Mouse (Mus musculus) midbrain, postnatal 0 days (tissue): ENCODE measurements around the gene Hsph1. TPM values are rescaled to one million over a fixed set of nuclear protein-coding genes. Genes with fewer than 3 reads are reported as not detected.
A peak's percentile ranks its signal among the peaks of the same experiment; 100 is the strongest.

Experiments used
- ATAC-seq: fragments of 200-750 bp; cut with Nextera tagmentation; 2 replicates; pipeline ENCODE4 v1.8.0; 2017; ENCODE audit warnings: moderate number of reproducible peaks, mild to moderate bottlenecking, moderate TSS enrichment, moderate library complexity; ENCODE audit not compliant: low FRiP score
- DNase-seq: peaks from one replicate; pipeline ENCODE4 v3.0.0-alpha.2; 2015; ENCODE audit warnings: low spot score
- H3K27ac ChIP-seq: fragments of 300-500 bp; sonication (generic); 2 replicates; pipeline ENCODE4 v1.5.1; 2014; ENCODE audit warnings: low read depth, mild to moderate bottlenecking, low read length, mixed read lengths
- H3K27me3 ChIP-seq: fragments of 300-500 bp; sonication (generic); 2 replicates; pipeline ENCODE4 v1.6.1; 2014; ENCODE audit warnings: low read length, control low read depth, mixed read lengths; ENCODE audit not compliant: insufficient read depth
- H3K36me3 ChIP-seq: fragments of 300-500 bp; sonication (generic); 2 replicates; pipeline ENCODE4 v1.6.1; 2014; ENCODE audit warnings: low read length, control low read depth, mixed read lengths; ENCODE audit not compliant: insufficient read depth
- H3K4me1 ChIP-seq: fragments of 300-500 bp; sonication (generic); 2 replicates; pipeline ENCODE4 v1.6.1; 2014; ENCODE audit warnings: mild to moderate bottlenecking, control low read depth, antibody characterized with exemption, low read length, mixed read lengths; ENCODE audit not compliant: insufficient read depth
- H3K4me2 ChIP-seq: fragments of 300-500 bp; sonication (generic); 2 replicates; pipeline ENCODE4 v1.6.1; 2014; ENCODE audit warnings: low read depth, mild to moderate bottlenecking, low read length, mixed read lengths; ENCODE audit not compliant: poor library complexity, severe bottlenecking
- H3K4me3 ChIP-seq: fragments of 300-500 bp; sonication (generic); 2 replicates; pipeline ENCODE4 v1.5.1; 2014; ENCODE audit warnings: low read depth, mild to moderate bottlenecking, low read length, moderate library complexity
- H3K9ac ChIP-seq: fragments of 300-500 bp; sonication (generic); replicated peaks from 2 replicates; pipeline ENCODE4 v1.6.1; 2014; ENCODE audit warnings: mild to moderate bottlenecking, low read length, moderate library complexity, mixed read lengths; ENCODE audit not compliant: poor library complexity, severe bottlenecking
- H3K9me3 ChIP-seq: fragments of 300-500 bp; sonication (generic); 2 replicates; pipeline ENCODE4 v1.6.1; 2016; ENCODE audit warnings: low read length, control low read depth
- CTCF ChIP-seq: IDR thresholded peaks from 2 replicates; pipeline ENCODE4 v1.5.1; 2016; ENCODE audit warnings: antibody characterized with exemption, mild to moderate bottlenecking
- WGBS: fragments of 180-500 bp; shearing (Covaris S2); extraction: QIAGEN DNeasy Blood & Tissue Kit; methylation state at CpG from one replicate; pipeline ENCODE4 v1.1.7; 2014; 5-methylcytosine and 5-hydroxymethylcytosine counted together
- polyA plus RNA-seq: library from polyadenylated mRNA; unstranded; fragments of >200 nt; fragmentation: Nextera tagmentation; extraction: Ambion mirVana; gene quantifications from 2 replicates; pipeline ENCODE4 v1.2.1, GENCODE M21; 2015
- total RNA-seq: library from RNA; depleted of rRNA; stranded (reverse); fragments of >200 nt; gene quantifications from 2 replicates; pipeline ENCODE4 v1.2.3, GENCODE M21; 2014

Hsph1 gene
- total and polyA plus RNA-seq, 2 experiments from 2014 or later: 28.5 to 74.1 TPM

GRCm38 (mm10) chr5:149607083-149607720 lies 29.0 kb downstream of the Hsph1 start:
- ATAC-seq: no peak
- no peaks in the 10 kb centered on the region for H3K4me1 ChIP-seq
- no peak overlapping the region for H3K9ac ChIP-seq
- no peak overlapping the region for H3K27ac ChIP-seq
- H3K9me3 ChIP-seq: no peaks in the 10 kb centered on the region
- no peak overlapping the region for H3K4me3 ChIP-seq
- 83% methylated on average over 8 of the region's 8 CpGs for WGBS
- no peak overlapping the region for H3K4me2 ChIP-seq
- DNase-seq: no peak
- no peak for TF ChIP-seq CTCF
- H3K27me3 ChIP-seq: no peaks in the 10 kb centered on the region
- no peaks in the 10 kb centered on the region for H3K36me3 ChIP-seq

DNA sequence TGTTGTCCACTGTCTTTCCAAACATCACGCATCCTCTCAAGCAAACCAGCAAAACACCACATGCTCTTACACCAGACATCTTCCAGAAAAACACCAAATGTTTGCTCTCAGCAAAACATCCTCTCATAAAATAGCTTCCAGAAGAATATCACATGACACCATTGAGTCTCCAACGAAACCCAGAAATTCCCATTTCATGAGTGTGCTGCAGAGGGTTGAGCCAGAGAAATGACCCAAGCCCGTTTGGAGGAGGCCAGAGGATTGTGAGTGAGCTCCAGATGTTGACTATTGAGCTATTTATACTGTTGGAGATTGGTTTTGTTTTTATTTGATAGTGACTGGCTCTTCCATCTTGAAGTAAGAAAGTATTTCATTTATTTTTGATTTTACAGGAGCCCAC lies 32.9 kb downstream of the Hsph1 start:
- Histone ChIP-seq H3K27me3 (no peaks in the 10 kb centered on the region), H3K4me2 (no peak overlapping the region), H3K27ac (no peak overlapping the region), H3K36me3 (no peaks in the 10 kb centered on the region), H3K4me1 (no peaks in the 10 kb centered on the region), H3K9me3 (no peaks in the 10 kb centered on the region), H3K9ac (no peak overlapping the region), H3K4me3 (no peak overlapping the region)
- no peak for TF ChIP-seq CTCF
- ATAC-seq (no peak), DNase-seq (no peak)
- WGBS: 79% methylated on average over 3 of the region's 3 CpGs

DNA sequence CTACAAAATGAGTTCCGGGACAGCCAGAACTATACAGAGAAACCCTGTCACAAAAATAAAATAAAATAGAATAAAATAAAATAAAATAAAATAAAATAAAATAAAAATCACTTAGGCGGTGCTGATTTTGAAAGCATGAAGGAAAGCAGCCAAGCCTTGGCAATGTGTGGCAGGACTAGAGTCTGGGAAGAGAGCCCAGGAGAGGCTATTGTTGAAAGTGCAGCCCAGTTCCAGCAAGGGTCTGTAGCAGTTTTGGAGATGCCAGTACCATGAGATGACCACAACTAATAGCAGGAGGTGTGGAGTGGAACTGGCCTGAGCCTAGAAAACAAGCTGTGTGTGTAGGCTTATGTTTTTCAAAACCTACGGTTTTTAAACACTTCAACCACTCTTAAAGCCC lies 34.2 kb downstream of the Hsph1 start:
- Histone ChIP-seq H3K9me3 (no peaks in the 10 kb centered on the region), H3K4me1 (no peaks in the 10 kb centered on the region), H3K36me3 (no peaks in the 10 kb centered on the region), H3K4me3 (no peak overlapping the region), H3K4me2 (no peak overlapping the region), H3K27ac (no peak overlapping the region), H3K9ac (no peak overlapping the region), H3K27me3 (no peaks in the 10 kb centered on the region)
- WGBS: 94% methylated on average over 3 of the region's 3 CpGs
- TF ChIP-seq CTCF: no peak
- DNase-seq: peak; percentile 68
- no peak for ATAC-seq

DNA sequence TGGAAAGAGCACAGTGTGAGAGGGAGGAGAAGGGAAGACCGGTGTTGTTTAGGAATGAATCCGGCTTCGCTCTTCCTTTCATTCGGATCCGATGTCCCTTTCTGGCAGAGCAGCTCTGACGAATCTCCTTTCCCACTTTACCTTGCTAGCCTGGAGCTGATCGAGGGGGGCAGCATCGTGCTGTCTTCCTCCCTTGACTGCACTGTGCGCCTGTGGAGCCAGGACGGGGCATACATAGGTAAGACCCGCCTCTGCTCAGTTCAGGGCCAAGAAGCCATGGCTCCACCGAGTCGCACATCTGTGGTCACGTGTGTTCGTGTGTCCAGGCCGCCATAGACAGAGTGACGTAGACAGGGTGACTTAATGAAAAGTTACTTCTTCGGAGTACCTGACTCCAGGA lies 38.8 kb downstream of the Hsph1 start:
- WGBS: 50% methylated on average over 18 of the region's 18 CpGs
- DNase-seq (no peak), ATAC-seq (no peak)
- H3K27me3 ChIP-seq: no peaks in the 10 kb centered on the region
- H3K9me3 ChIP-seq: no peaks in the 10 kb centered on the region
- no peak overlapping the region for H3K4me2 ChIP-seq
- no peak overlapping the region for H3K4me3 ChIP-seq
- 0 out of 2 replicates have a peak, but pooled peaks have one; percentile 7 for TF ChIP-seq CTCF
- H3K27ac ChIP-seq: no peak overlapping the region
- no peaks in the 10 kb centered on the region for H3K4me1 ChIP-seq
- H3K36me3 ChIP-seq: no peaks in the 10 kb centered on the region
- H3K9ac ChIP-seq: no peak overlapping the region

DNA sequence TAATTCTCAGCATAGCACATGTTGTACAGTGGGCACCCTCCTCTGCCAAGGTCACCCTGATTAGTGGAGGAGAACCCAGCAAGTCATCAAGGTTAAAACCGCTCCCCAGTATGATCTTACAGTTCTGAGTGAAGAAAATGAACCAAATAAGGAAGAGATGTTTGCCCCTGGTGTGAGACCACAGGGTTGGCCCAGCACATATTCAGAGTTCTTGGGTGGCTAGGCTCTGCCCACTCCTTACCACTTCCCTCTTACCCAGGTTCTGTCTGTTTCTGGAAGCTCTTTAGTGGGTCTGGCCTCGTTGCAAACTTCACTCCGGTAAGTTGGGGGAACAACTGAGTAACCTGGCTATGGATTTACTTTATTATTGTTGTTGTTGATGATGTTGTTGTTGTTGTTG lies 42.0 kb downstream of the Hsph1 start:
- WGBS: 91% methylated on average over 3 of the region's 3 CpGs
- ATAC-seq (no peak), DNase-seq (no peak)
- no peak overlapping the region for H3K4me3 ChIP-seq
- no peaks in the 10 kb centered on the region for H3K27me3 ChIP-seq
- H3K27ac ChIP-seq: no peak overlapping the region
- H3K36me3 ChIP-seq: no peaks in the 10 kb centered on the region
- no peak overlapping the region for H3K9ac ChIP-seq
- no peaks in the 10 kb centered on the region for H3K9me3 ChIP-seq
- H3K4me1 ChIP-seq: no peaks in the 10 kb centered on the region
- H3K4me2 ChIP-seq: no peak overlapping the region
- TF ChIP-seq CTCF: no peak

DNA sequence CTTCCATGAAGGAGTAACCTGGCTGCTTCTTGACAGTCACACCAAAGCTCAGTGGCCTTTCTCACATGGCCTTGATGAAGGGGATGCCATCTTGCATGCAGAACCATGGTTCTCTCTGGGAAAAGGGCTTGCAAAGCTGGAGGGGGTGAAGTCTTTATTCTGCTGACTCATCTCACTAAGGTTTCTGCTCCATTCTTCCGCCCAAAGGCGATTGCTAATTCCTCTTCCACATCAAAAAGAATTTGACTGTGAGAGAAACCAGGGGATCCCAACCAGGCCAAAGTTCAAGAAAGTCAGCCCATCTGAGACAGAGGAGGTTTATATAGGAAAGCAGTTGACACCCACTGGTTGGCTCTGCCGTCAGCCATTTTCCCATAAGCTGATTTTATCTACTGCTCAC lies 46.2 kb downstream of the Hsph1 start:
- Histone ChIP-seq H3K36me3 (no peaks in the 10 kb centered on the region), H3K9ac (no peak overlapping the region), H3K4me2 (no peak overlapping the region), H3K27me3 (no peaks in the 10 kb centered on the region), H3K4me3 (no peak overlapping the region), H3K27ac (no peak overlapping the region), H3K4me1 (no peaks in the 10 kb centered on the region), H3K9me3 (no peaks in the 10 kb centered on the region)
- ATAC-seq (no peak), DNase-seq (no peak)
- 57% methylated on average over 3 of the region's 3 CpGs for WGBS
- no peak for TF ChIP-seq CTCF
